Mouse (Mus musculus): ENCODE measurements around the gene Gpsm2. TPM values are rescaled to one million over a fixed set of nuclear protein-coding genes. Genes with fewer than 3 reads are reported as not detected.

Gene Gpsm2
- 33.9 and 34.6 TPM in 2 replicates for polyA plus RNA-seq (2016; fragmentation: Nextera tagmentation; extraction: Ambion mirVana)

DNA sequence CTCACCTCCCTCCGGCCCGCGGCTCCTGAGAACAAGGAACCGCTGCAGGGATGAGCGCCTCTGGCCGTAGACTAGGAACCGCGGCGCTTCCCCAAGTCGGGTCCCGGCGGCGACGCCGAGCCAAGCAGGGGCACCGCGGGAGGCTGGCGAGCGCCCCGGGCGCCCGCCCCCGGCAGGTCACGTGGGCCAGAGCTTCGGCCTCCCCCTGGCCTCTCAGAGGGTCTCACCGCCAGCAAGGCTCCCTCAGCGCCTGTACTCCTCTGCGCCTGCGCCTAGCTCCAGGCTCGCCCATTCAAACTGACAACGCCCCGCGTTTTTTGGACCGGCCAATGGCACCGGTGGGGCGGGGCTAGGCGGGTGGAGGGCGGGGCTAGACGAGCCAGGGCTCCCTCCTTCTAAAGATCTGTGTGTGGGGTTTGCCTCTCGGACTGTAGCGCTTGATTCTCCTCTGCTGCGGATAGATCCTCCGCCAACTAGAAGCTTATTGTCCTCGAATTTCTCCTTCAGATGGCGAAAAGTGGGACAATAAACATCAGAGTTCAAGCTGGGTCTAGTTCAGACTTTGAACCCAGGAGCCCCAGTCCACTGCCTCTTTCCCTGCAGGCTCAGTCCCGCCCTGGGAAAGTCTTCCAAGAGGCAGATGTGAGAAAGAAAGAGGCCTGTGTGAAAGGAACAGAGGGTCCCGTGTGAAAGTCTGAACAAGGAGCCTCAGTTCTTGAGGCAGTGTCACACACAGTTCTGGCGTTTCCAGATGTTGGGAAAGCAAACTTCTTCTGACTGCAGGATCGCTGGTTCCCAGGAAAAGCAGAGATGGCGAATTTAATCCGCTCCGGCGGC is at the start of gene Gpsm2:
Gene Gpsm2 (minus strand): TSS at position 274 of the 837 bp plus-strand sequence.
- Histone ChIP-seq H3K9me3 (replicated peaks) (no peaks in the 10 kb centered on the region), H3K27me3 (replicated peaks) (no peaks in the 10 kb centered on the region), H3K4me3 (peak within 1 kb of the TSS; percentile 69), H3K27ac (ENCODE audit: poor library complexity, severe bottlenecking) (peak within 1 kb of the TSS; percentile 85), H3K36me3 (no peaks in the 10 kb centered on the region), H3K4me1 (replicated peaks) (peaks cover 11% of the 10 kb centered on the region; the same call in 1 of the 2 replicates), H3K9ac (peak within 1 kb of the TSS; percentile 83), H3K4me2 (peak within 1 kb of the TSS; percentile 84)
- ATAC-seq (ENCODE audit: insufficient number of reproducible peaks, low FRiP score) = peak; percentile 99
- WGBS = 3% methylated on average over 48 of the region's 53 CpGs

DNA sequence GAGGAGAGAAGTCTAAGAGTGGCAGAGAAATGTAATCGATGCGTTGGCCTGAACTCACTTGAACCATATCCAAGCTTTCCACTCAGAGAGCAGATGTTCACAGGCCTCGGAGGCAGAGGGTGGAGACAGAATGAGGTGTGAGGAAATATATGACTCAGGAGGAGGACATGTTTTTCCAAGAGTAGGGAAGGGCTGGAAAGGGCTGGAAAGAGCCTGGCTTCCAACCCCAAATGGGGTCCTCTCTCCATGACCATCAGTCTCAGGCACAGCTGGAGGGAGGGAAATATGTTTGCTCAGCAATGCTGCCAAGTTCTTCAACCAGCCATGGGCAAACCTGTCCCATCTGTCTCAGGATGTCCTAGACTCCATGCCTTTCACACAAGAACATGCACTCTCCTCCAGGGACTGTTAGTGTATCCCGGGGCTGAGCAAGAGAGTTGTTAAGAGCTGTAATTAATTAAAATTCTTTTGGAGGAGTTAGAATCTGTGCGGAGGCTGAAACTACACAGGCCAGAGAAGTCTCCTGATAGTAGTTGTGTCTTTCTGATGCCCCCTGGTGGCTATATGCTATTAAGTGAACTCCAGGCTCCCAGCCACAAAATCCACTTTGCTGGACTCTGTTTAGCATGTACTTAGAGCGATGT is 48.7 kb upstream of the Gpsm2 start:
- Histone ChIP-seq H3K27ac (ENCODE audit: poor library complexity, severe bottlenecking) (no peak overlapping the region), H3K4me3 (no peak overlapping the region), H3K27me3 (replicated peaks) (0 out of 2 replicates have a peak, but pooled peaks cover 3% of the 10 kb centered on the region), H3K36me3 (no peaks in the 10 kb centered on the region), H3K9me3 (replicated peaks) (no peaks in the 10 kb centered on the region), H3K4me1 (replicated peaks) (peaks cover 6% of the 10 kb centered on the region), H3K9ac (no peak overlapping the region), H3K4me2 (no peak overlapping the region)
- 29% methylated on average over 6 of the region's 6 CpGs for WGBS
- peak; percentile 56; the same call in 1 of the 2 replicates for ATAC-seq (ENCODE audit: insufficient number of reproducible peaks, low FRiP score)

DNA sequence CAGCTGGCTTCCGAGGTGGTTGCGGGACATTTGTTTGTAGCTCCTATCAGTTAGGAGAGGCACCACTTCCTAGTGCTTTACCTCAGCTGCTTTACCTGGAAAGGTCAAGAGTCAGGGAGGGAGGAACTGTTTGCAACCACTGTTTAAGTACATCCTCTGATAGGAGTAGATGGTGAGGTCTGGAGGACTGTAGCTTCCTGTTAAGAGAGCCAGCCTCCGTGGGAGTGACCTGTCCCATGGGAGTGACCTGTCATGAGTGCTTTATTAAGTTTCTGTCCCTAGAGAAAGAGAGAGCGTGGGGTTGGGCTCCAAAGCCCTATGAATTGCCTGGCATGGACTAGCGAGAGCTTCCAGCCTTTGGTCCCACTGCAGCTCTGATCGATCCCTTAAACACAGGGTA is 47.4 kb upstream of the Gpsm2 start:
- ATAC-seq (ENCODE audit: insufficient number of reproducible peaks, low FRiP score) = no peak
- no peak overlapping the region for H3K27ac ChIP-seq (ENCODE audit: poor library complexity, severe bottlenecking)
- H3K4me3 ChIP-seq = no peak overlapping the region
- no peaks in the 10 kb centered on the region for H3K9me3 ChIP-seq (replicated peaks)
- no peak overlapping the region for H3K4me2 ChIP-seq
- WGBS = 67% methylated on average over 6 of the region's 6 CpGs
- H3K4me1 ChIP-seq (replicated peaks) = peaks cover 12% of the 10 kb centered on the region
- no peaks in the 10 kb centered on the region for H3K27me3 ChIP-seq (replicated peaks)
- H3K9ac ChIP-seq = no peak overlapping the region
- no peaks in the 10 kb centered on the region for H3K36me3 ChIP-seq

DNA sequence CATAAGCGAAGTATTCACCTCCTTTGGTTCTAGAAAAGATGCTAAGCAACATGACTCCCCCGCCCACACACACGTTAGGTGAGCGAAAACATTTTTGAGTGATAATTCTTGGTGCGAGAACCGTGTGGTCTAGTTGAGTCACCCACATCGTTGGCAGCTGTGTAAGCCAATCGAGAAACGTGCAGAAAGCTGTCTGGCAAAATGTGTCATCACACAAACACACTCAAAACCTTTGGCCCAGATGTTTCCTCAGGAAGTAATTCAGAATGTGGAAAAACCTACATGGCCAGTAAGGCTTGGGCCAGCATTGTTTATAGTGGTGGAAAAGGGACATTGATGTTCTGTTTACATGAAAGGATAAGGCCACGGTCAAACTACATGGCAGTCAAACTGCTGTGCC is 45.3 kb upstream of the Gpsm2 start:
- no peak for ATAC-seq (ENCODE audit: insufficient number of reproducible peaks, low FRiP score)
- H3K27me3 ChIP-seq (replicated peaks) = no peaks in the 10 kb centered on the region
- H3K36me3 ChIP-seq = no peaks in the 10 kb centered on the region
- H3K4me1 ChIP-seq (replicated peaks) = peaks cover 12% of the 10 kb centered on the region
- no peak overlapping the region for H3K4me2 ChIP-seq
- WGBS = 55% methylated on average over 10 of the region's 10 CpGs
- no peak overlapping the region for H3K4me3 ChIP-seq
- no peaks in the 10 kb centered on the region for H3K9me3 ChIP-seq (replicated peaks)
- H3K9ac ChIP-seq = no peak overlapping the region
- H3K27ac ChIP-seq (ENCODE audit: poor library complexity, severe bottlenecking) = no peak overlapping the region

DNA sequence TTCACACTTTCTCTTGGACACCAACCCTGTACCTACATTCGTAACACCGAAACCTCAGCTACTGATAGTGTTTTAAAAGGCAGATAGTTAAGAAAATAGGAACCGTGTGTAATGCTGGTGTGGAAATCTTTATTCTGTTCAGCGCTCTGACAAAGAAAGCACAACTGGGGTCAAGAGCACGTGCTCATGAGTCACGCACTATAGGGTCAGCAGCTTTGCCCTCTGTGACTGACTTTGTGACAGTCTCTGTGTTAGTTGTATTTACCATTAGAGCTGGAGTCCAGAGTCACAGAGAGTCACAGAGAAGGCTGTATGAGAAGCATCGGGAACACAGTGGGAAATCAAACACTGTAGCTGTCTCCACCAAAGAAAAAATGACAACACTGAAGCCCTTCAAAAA is 44.8 kb upstream of the Gpsm2 start:
- no peak for ATAC-seq (ENCODE audit: insufficient number of reproducible peaks, low FRiP score)
- WGBS = 72% methylated on average over 7 of the region's 7 CpGs
- Histone ChIP-seq H3K36me3 (no peaks in the 10 kb centered on the region), H3K4me3 (no peak overlapping the region), H3K27me3 (replicated peaks) (no peaks in the 10 kb centered on the region), H3K9me3 (replicated peaks) (no peaks in the 10 kb centered on the region), H3K4me1 (replicated peaks) (peaks cover 12% of the 10 kb centered on the region), H3K27ac (ENCODE audit: poor library complexity, severe bottlenecking) (no peak overlapping the region), H3K9ac (no peak overlapping the region), H3K4me2 (no peak overlapping the region)

DNA sequence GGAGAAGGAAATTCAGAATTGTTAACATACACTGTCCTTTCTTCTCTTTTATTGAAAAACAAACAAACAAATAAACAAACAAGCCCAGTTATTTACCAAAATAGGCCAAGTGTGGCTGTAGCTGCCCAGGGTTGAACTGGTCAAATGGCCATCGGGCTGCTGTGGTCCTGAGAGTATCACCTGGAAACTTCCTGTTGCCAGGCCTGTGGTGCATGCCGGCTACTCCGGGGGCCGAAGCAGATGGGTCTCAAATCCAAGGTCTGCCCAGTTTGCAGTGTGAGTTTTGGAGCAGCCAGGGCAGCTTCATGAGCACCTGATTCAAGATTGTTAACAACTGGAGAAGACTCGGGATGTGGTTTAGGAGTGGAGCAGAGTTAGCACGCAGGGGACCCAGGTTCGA is 43.4 kb upstream of the Gpsm2 start:
- H3K36me3 ChIP-seq = no peaks in the 10 kb centered on the region
- WGBS = 82% methylated on average over 7 of the region's 7 CpGs
- no peak overlapping the region for H3K27ac ChIP-seq (ENCODE audit: poor library complexity, severe bottlenecking)
- ATAC-seq (ENCODE audit: insufficient number of reproducible peaks, low FRiP score) = no peak
- H3K4me3 ChIP-seq = no peak overlapping the region
- H3K27me3 ChIP-seq (replicated peaks) = no peaks in the 10 kb centered on the region; the same call in 1 of the 2 replicates
- H3K9ac ChIP-seq = no peak overlapping the region
- peaks cover 6% of the 10 kb centered on the region; the same call in 1 of the 2 replicates for H3K4me1 ChIP-seq (replicated peaks)
- H3K9me3 ChIP-seq (replicated peaks) = no peaks in the 10 kb centered on the region
- H3K4me2 ChIP-seq = no peak overlapping the region

DNA sequence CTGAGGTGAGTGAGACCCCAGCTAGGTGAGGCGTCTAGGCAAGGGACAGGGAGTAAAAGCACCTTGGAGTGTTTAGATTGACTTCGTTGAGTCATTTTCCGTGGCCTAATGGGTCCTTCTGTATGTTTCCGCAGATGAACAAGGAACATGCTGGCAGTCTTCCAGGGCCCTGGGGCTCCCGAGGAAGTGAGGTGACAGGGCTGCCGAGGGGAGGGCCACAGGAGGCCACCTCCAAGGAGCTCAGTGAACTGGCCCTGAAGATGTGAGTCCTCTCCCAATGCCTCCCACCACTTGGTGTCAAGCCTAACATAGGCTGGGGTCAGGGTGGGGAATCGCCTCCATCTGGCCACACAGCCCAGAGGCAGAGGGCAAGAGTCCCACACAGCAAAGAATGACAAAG is 42.9 kb upstream of the Gpsm2 start:
- Histone ChIP-seq H3K4me3 (no peak overlapping the region), H3K36me3 (no peaks in the 10 kb centered on the region), H3K9me3 (replicated peaks) (no peaks in the 10 kb centered on the region), H3K4me1 (replicated peaks) (peaks cover 6% of the 10 kb centered on the region; the same call in 1 of the 2 replicates), H3K4me2 (no peak overlapping the region), H3K27me3 (replicated peaks) (peaks cover 5% of the 10 kb centered on the region; the same call in 1 of the 2 replicates), H3K27ac (ENCODE audit: poor library complexity, severe bottlenecking) (no peak overlapping the region), H3K9ac (no peak overlapping the region)
- 48% methylated on average over 7 of the region's 7 CpGs for WGBS
- ATAC-seq (ENCODE audit: insufficient number of reproducible peaks, low FRiP score) = 0 out of 2 replicates have a peak, but pooled peaks have one; percentile 37

DNA sequence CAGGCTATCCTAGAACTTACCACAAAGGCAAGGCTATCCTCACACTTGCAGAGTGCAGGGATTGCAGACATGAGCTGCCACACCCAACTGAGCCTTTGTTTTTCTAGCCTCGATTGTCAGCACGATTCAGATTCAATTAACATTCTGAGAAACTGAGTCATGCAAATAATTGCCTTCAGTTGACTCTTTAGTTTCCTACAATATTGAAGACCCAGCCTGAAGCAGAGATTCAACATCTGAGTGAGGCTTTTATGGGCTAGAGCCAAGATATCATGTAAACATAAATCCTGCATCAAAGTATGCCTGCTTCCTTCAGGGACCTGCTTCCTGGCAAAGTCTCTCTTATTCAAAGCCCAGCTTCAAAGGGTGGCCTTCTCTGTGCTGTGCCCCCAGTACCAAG is 41.6 kb upstream of the Gpsm2 start:
- Histone ChIP-seq H3K4me3 (no peak overlapping the region), H3K36me3 (no peaks in the 10 kb centered on the region), H3K4me2 (no peak overlapping the region), H3K4me1 (replicated peaks) (peaks cover 6% of the 10 kb centered on the region; the same call in 1 of the 2 replicates), H3K9ac (no peak overlapping the region), H3K27me3 (replicated peaks) (peaks cover 5% of the 10 kb centered on the region; the same call in 1 of the 2 replicates), H3K27ac (ENCODE audit: poor library complexity, severe bottlenecking) (no peak overlapping the region), H3K9me3 (replicated peaks) (no peaks in the 10 kb centered on the region)
- ATAC-seq (ENCODE audit: insufficient number of reproducible peaks, low FRiP score) = no peak
- 71% methylated on average over 2 of the region's 2 CpGs for WGBS

DNA sequence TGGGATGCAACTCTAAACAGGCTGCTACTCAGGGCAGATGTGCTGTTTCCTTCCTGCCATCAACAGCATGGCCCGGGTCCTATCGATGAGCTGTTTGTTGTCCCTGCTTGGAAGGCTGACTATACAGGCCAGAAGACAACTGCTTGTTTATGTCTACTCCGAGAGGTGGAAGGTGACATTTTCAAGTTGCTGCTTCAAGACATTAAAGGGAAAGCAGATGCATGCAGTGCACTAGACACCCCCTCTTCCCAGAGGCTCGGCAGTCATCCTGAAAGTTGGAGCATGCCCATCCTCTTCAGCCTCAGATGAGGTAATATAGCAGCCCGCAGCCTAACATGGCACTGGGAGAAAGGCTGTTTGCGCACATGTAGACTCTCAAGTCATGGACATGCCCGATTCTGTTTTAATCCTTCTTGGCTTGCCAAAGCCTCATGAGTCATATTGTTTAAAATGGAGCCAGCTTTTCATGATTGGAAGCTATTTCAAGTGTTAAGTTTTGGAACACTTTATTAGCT is 40.5 kb upstream of the Gpsm2 start:
- Histone ChIP-seq H3K4me1 (replicated peaks) (peaks cover 6% of the 10 kb centered on the region; the same call in 1 of the 2 replicates), H3K36me3 (no peaks in the 10 kb centered on the region), H3K9ac (no peak overlapping the region), H3K9me3 (replicated peaks) (no peaks in the 10 kb centered on the region), H3K27ac (ENCODE audit: poor library complexity, severe bottlenecking) (no peak overlapping the region), H3K4me2 (no peak overlapping the region), H3K4me3 (no peak overlapping the region), H3K27me3 (replicated peaks) (peaks cover 9% of the 10 kb centered on the region; the same call in 1 of the 2 replicates)
- 78% methylated on average over 7 of the region's 7 CpGs for WGBS
- ATAC-seq (ENCODE audit: insufficient number of reproducible peaks, low FRiP score) = no peak

DNA sequence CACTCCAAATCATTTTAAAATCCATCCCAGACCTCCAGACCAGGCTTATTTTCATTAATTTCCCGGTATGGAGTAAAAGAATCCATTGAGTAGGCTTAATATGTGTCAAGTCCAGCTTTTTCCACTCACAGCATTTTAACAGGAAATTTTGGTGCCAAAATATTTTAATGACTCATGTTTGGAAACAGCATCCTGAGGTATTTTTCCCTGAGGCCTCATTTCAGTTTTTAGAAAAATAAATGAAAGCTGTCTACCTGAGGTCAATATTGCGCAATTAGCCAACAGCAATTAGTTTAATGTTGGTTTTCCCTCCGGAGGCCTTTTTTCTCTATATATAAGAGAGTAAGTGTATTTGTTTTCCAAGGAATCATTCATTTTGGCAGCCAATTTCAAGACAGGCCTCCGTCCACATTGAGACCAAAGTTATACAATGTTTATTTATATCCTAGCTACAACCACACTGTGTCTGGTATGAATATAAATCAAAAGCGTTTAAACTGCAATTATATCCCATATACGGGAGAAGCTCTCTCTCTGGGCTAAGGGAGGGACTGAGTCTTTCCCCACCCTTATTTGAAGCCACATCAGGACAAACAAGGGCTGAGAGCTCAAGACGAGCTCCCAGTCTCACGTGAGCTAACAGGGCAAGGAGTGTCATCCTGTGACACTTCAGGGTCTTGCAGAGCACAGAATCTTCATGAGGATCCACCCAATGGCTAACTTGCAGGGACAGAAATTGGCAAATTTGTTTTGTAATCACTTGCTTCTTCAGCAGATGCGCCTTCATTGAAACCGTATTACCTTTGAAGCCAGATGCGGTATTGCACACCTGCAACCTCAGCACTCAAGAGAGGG is 37.7 kb upstream of the Gpsm2 start:
- Histone ChIP-seq H3K9me3 (replicated peaks) (no peaks in the 10 kb centered on the region), H3K4me1 (replicated peaks) (0 out of 2 replicates have a peak, but pooled peaks cover 2% of the 10 kb centered on the region), H3K4me3 (no peak overlapping the region), H3K27ac (ENCODE audit: poor library complexity, severe bottlenecking) (no peak overlapping the region), H3K27me3 (replicated peaks) (peaks cover 9% of the 10 kb centered on the region; the same call in 1 of the 2 replicates), H3K9ac (no peak overlapping the region), H3K4me2 (no peak overlapping the region), H3K36me3 (no peaks in the 10 kb centered on the region)
- ATAC-seq (ENCODE audit: insufficient number of reproducible peaks, low FRiP score) = no peak
- WGBS = 83% methylated on average over 11 of the region's 11 CpGs

All from heart, embryonic 12.5 days (tissue).